Mouse (Mus musculus) gastrocnemius, postnatal 25 days (tissue): ENCODE data around the gene Fgfr2. TPM values are rescaled to one million over a fixed set of nuclear protein-coding genes. Genes with fewer than 3 reads are reported as not detected.

ENCODE experiments used
- DNase-seq: peaks from one replicate; pipeline ENCODE4 v3.0.0; 2022
- total RNA-seq, 2 experiments: library from RNA; stranded (reverse); gene quantifications; 1 replicate in 1 of 2; 2 replicates in 1 of 2; pipeline ENCODE4 v1.2.3; 2021

The Fgfr2 gene
- total RNA-seq, 2 experiments from 2014 or later = 0.33 to 0.96 TPM

DNA sequence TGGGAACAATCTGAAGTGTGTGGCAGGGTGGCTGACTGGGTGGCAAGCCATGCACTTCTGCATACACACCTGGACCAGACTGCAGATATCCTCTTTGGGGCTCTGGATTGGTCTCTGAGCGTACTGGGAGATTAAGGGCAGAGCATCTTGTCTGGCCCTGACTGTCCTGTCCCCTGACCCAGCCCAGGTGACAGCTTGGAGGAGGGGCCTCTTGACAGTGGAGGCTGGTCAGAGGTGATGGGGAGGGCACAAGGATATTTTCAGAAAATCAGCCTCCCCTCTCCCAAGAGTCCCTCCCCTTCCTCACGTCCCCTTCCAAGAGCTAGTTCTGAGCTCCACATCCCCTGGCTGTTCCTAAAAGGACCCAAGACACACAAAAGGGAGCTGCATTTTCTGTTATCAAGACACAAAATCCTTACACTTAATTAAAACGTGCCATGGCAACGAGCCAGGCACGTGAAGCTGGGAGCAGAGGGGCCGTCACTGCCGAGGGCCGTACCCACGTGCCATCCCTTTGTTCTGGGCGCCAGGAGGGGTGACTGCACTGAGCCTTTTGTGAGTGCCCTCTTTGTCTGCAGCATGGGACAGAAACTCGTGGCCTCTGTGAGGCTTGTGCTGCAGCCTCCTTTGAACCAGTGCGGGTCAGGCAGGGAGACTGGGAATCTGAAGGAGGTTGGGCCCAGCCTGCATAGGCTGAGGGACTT lies 1525.2 kb downstream of the Fgfr2 start:
- no peak for DNase-seq

DNA sequence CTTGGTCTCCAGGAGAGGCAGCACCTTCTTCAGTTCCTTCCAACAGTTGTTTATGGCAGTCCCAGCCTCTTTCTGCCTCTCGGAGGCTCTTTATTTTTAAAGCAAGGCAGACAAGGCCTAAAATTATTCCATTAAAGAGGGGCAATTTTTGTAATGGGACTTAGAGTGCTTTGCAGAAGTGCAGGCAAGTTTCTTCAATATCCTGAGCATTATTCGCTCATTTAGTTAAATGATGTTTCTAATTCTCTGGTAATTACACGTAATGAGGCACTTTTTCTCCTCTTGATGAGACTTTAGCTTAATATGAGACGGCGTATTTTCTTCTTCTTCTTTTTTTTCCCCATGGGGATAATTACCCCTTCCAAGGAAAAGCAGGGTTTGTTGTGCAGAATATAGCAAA lies 1537.6 kb downstream of the Fgfr2 start:
- no peak for DNase-seq

DNA sequence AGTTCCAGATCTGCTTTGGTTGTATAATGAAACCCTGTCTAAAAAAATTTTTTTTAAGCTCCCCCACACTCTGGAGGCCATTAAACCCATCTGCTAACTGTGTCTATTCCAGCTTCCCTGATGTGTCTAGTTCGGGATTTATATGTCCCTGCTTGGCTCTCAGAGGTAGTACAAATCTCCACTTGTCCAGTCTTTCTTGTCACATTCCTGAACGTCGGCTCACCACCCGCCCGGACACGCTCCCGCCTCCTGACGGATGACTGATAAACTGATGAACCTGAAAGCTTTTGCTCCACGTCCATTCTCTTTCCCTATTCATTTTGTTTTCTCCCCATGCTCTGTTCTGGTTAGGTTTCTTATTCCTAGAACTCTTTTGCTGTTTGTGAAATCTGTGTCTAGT lies 1541.0 kb downstream of the Fgfr2 start:
- no peak for DNase-seq

DNA sequence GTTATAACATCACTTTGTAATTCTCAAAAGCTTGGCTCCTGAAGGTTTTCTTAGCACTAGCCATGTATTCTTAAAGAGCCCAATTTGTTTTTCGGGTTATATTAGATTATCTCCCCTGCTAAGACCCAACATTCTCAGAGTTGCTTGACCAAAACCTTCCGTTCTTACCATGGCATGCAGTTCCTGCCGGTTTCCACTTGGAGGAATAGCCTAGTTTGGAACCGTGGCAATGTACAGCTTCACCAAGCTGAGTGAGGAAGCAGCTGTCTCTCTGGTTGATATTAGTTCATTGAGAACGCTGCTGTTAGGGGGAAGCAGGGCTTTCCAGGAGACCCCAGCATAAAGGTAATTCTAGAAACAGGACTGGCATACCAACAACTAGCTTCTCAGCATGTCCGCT lies 1547.9 kb downstream of the Fgfr2 start:
- DNase-seq = no peak

DNA sequence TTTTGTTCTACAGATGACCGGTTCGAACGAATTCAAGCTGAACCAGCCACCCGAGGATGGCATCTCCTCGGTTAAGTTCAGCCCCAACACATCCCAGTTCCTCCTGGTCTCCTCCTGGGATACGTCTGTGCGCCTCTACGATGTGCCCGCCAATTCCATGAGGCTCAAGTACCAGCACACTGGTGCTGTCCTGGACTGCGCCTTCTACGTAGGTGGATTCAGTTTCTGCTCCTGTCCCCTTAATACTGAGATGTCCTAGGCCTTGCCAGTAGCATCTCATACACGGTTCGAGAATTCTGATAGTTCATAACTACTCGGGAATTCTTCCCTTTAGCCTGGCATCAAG lies 1562.5 kb downstream of the Fgfr2 start:
- no peak for DNase-seq

DNA sequence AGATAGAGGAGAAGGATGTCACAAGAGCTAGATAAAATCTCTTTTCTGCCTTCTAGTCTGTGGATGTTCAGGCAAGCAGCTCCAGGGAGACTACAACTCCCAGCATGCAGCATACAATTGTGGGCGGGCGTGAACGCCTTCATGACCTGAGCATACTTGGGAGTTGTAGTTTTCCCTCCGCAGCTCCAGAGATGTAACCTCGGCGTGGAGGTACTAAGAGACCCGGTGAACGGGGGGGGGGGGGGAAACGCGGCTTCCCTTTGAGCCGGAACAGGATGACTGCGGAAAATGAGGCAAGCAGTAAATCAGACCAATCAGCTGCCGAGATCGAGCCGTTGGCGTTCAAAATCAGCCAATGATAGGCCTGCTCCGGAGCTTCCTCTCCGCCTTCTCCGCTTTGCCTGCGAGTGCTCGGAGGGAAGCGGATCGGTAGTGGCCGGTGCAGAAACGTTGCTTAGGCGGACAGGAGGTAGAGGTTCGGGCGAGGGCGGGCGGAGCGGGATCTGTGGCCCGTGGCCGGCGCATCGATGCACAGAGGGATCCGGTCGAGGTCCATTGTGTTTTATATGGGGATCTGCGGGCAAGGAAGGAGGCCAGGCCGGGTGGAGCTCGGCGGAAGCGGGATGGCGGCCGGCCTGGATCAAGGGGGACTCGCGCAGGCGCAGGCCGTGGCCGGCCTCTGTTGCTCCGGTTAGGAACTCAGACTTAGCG lies 1563.0 kb downstream of the Fgfr2 start, which contains the start of gene Bub3:
Bub3 (plus strand) TSS at position 237 of the 711 bp plus-strand sequence.
- peak; percentile 92 for DNase-seq

DNA sequence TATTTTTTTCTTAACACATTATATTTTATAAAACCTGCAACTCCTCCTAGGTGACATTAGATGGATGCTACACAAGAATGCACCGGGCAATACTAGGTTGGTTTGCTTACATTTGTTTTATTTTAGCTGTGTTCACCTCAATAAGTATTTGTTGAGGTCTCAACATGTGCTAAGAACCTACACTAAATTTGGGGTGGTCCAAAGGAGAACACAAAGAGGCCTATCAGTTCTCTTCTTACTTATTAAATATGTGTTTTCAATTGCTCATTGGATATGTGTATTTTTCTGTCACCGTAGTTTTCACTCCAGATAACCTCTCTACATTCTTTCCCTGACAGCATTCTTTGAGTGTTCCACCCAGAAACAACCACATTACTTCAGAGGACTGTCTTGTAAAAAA lies 1565.4 kb downstream of the Fgfr2 start:
- no peak for DNase-seq

DNA sequence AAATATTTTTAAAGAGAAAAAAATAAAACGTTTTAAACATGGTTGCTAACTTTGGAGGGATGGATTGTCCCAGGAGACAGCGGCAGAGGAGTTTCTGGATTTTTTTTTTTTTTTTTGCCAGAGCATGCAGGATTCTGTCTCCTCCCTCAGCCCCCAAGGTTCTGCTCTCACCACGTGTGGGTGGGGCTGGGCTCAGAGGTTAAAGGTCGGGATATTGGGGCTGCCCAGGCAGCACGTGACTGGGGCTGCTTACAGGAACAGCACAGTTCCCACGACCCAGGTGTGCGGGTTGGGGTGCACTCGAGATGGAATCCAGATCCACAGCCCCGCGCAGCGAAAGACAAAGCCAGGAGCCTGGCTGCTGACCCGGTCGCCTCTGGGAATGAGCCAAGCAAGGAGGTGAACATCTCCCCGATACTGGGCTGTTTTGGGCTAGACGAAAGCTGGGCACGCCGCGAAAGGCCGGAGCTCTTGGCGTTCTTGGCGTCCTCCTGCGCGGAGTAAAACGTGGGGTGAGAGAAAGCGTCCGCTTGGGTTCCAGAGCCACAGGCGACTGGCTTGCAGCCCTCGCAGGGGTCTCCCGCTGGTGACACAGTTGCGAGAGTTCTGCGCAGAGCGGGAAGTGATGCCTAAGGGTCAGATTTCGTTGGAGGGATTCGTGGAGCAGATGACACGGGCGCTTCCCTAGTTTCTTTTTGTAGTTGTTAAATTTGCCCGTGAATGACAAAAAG lies 1566.4 kb downstream of the Fgfr2 start:
- no peak for DNase-seq

DNA sequence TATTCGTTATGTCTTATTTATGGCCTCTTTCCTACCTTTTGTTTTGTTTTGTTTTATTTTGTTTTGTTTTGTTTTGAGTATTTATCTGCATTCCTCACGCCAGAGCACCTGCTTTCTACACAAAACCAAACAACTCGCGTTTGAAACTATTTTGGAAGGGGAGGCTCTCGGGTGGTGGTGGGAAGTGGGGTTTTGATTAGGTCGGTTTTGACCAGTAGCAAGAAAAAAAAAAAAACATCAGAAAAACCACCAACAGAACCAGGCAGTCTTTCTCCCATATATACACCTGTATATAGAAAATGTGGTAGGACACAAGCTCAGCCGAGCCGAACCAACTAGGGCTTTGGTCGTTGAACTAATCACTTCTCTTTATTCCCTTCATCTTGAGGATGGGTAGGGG lies 1567.0 kb downstream of the Fgfr2 start:
- no peak for DNase-seq

DNA sequence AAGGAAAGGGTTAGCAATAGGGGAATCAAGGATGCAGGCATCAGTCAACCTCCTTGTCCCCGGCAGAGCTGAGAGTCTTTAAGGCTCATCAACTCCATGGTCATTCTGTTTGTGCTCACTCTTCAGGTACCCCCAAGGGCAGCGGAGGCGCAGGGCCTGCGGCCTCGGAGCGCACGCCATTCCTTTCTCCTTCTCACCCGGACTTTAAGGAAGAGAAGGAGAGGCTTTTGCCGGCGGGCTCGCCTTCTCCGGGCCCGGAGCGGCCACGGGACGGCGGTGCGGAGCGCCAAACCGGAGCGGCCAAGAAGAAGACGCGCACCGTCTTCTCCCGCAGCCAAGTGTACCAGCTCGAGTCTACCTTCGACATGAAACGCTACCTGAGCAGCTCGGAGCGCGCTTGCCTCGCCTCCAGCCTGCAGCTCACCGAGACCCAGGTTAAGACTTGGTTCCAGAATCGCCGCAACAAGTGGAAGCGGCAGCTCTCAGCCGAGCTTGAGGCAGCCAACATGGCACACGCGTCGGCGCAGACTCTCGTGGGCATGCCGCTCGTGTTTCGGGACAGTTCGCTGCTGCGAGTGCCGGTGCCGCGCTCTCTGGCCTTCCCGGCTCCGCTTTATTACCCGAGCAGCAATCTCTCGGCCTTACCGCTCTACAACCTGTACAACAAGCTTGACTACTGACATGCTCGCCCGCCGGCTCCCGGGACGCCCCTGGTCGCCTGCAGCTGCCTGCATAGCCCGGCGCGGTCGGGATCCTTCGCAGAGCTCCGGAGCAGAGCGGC lies 1567.7 kb downstream of the Fgfr2 start:
- DNase-seq = no peak

DNA sequence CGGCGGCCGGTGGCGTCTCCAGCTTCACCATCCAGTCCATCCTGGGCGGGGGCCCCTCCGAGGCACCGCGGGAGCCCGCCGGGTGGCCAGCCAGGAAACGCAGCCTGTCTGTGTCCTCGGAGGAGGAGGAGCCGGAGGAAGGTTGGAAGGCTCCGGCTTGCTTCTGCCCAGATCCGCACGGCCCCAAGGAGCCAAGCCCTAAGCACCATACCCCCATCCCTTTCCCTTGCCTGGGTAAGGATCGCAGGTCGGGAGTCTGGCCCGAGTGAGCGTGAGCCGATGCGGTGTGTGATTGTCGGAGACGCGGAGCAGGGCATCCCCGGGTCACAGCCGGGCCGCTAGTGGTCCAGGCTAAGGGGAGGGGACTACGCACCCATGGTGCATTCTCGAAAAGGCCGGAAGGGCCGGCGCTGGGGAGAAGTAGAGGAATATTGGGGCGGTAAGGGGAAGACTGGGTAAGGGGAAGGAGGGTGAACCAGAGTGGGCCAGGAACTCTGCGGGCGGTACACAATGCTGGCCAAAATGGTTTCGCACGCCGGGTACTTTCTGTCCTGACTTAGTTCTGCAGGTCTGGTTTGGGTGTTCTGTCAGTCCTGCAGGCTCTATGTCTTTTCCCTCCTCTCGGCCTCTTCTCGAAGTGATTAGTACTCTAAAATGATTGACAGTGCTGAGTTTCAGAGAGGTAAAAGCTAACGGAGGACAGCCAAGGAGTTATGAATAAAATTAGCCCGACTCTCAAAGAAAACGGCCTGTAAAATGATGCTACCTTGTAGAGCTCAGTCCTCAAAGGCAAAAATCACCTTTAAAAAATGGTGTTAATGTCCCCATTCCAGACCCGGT lies 1568.6 kb downstream of the Fgfr2 start:
- DNase-seq = no peak

DNA sequence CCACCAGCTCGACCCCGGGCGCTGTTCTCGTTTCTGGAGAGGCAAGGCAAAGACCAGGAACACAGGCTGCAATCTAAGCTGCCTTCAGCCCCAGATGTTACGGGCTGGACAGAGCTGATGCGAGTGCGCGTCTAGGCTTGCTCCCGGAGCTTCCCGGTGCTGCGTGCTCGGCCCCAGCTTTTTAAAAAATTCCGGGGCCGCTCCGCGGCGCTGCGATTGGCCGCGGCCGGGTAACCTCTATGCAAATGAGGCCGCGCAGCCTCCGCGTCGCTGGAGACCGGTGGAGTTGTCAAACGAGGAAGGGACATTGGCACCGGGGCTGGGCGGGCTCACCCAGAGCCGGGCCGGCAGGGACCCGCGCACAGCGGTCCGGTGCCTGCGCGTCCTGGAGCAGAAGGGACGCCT lies 1569.4 kb downstream of the Fgfr2 start:
- no peak for DNase-seq

DNA sequence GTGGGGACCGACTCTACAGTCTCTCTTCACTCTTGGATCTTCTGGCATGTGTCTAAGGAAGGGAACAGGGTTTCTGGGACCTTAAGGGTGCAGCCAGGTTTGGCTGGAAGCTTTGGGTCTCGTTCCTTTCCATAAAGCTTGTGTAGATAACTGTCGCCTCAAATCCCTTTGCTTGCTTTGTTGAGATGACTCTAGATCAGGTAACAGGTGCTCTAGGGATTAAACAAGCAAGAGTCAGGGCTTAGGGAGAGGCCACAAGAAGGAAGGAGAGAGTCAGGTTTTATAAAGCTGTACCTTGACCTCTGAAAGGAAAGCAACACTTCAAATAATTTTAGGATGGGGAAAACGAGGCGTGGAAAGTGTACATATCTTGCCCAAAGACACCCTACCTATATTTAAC lies 1570.4 kb downstream of the Fgfr2 start:
- DNase-seq = no peak

DNA sequence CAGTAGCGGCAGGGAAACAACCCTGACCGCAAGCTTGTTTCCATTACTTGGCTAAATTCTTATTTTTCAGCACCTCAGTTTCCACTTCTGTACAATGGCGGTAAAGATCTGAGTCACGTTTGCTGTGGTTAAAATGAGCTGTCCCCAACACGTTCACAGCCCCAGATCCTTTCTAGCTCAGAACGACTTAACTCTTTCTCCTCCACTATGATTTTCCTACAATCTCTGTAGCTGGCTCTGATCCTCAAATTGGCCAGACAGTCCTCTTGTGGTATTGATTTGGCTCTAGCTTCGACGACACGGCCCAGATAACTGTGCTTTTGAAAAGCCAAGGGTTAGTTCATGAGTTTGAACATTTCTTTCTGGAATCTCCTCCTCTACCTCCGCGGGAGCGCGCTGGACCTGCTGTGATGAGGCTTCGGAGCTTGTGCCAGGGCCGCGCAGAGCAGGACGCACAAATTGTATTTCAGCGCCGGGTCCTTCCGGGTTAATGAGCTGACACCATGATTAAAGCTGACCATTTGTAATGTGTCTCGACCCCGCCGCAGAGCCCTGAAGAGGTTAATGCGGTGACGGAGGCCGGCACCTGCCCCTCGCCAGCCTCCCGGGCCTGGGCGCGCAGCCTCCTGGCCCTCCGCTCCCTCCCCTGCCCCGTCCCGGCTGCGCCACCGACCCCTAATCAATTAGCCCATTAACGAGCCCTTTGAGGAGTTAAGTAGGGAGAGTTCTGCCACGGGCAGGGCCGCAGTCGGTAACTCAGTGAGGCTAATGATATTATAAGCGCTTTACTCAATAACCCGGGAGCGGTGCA lies 1571.0 kb downstream of the Fgfr2 start:
- DNase-seq = no peak

DNA sequence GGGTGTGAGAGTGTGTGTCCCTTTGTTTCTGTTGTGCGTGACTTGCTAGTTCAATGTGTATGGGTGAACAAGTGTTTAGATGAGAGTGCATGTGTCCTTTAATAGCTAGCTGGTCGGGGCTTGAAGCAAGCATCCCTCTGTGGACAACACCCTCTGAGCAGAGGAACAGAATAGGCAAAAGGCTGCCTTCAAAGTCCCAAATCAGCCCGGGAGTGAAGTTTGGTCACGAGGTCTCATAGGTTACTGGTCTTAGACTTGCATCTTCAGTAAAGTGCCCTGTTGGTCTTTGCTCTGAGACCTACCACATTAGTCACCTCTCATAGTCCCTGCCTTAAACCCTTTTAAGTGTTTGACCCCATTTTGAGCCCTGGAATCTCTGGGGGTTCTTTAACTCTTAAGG lies 1571.7 kb downstream of the Fgfr2 start:
- DNase-seq = no peak

DNA sequence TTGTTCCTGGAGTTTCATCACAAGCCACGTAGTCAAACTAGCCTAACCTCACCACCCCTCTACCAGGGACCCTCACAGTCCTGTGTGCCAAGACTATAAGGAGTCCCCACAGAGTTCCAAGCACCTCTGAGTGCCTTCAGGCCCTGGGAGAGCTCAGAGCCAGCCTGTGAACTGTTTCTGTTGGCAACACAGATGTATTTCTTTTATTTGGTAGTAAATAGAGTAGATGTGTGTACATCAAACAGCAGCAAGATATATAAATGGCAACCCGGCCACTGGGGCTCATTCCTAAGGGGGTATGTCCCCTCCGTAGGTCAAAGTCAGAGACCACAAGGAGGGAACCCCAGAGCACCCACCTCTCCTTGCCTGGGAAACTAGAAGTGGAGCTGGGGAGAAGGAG lies 1574.7 kb downstream of the Fgfr2 start, which contains the start of gene Hmx2:
Hmx2 (plus strand) TSS at position 301 of the 400 bp plus-strand sequence.
- DNase-seq = no peak

DNA sequence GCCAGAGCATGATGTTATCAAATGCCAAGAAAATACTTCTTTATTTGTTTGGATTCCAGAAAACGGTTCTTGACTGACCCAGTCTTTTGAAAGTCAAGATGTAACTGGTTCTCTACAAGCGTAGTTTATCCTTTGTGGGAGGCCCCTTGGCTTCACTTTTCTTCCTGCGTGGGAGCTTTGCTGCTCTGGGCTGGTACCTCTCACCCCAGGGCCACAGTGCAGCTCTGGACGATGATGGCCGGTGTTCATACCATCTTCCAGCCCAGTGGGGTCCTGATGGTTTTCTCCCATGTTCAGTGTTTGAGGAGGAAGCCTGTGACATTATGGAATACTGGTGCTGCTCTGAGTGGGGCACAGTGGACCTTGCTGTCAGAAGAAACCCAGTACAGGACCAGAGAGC lies 1575.7 kb downstream of the Fgfr2 start:
- no peak for DNase-seq

DNA sequence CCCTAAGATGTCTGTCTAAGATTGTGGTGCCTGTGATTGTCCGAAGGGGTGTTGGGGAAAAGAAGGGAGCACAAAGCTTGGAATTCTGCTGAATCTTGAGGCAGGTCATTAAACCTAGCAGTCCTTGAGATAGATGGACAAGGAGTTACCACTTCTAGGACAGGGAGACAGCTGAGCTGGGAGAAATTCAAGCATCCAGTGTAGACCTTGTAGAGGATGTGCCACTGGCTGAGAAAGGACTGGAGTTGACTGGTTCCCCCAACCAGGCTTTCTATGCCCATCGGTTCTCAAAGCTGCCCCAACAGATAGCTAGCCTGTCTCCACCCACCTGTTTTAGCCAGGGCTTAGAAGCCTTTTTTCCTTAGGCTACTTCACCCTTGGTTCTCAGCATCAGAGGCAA lies 1576.7 kb downstream of the Fgfr2 start:
- DNase-seq = no peak

DNA sequence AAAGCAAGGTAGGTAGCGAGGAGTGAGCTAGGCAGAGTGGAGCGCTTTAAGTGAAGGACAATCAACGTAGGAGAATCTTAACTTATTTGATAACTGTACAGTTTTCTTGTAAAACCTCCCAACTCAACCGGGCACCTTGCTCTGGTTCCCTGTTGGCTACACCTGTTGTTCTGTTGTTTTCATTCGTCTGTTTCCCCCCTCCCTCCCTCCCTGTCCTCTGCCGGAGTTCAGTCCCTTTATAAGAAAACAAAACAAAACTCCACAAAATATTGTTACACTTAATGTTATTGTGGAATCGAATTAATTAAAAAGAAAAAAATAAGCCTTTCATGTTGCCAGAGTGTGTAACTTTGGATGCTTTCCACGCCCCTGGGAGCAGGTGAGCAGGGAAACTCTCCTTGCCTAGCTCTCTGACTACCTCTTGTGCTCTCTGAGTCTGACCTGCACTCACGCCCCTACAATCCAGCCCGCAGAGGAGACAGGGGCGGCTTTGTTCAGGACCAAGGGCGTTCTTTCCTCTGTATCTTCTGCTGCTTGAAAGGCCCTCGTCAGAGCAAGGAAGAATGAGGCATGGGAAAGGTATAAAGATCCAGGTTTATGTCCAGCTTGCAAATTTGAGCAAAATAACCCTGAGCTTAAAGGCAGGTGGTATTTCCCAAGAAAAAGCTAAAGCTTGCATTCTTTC lies 1577.3 kb downstream of the Fgfr2 start:
- no peak for DNase-seq

DNA sequence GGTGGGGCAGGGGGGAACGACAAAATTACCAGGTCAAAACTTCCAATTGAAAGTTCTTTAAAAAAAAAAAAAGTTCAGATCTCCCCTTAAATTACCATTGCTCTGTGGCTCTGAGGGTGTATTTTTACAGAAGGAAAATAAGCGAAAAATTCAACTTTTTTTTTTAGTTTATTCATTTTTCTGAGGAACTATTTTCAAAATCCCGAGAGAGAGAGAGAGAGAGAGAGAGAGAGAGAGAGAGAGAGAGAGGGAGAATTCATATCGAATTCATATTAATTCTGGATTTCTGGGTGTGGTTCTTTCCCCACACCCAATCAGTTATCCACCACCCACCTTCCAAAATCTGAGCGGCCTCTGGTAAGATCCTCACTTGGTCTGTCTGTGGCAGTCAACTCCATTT lies 1578.3 kb downstream of the Fgfr2 start:
- DNase-seq = no peak
